Mouse (Mus musculus): ENCODE measurements at regions not wholly inside any gene's neighbourhood (a gene's known extent, or its start where the extent isn't known, plus 50 kb on each side); places are given as distances from the start of the nearest gene placed in this dataset.

- Histone ChIP-seq H3K4me3 (no peak overlapping the region), H3K4me2 (no peak overlapping the region), H3K27ac (no peak overlapping the region), H3K27me3 (no peaks in the 10 kb centered on the region), H3K9ac (no peak overlapping the region), H3K36me3 (ENCODE audit: poor library complexity, severe bottlenecking) (no peaks in the 10 kb centered on the region), H3K4me1 (no peaks in the 10 kb centered on the region), H3K9me3 (replicated peaks) (no peaks in the 10 kb centered on the region)
- WGBS, result 88% methylated on average over 5 of the region's 5 CpGs
- ATAC-seq, result no peak
Observed at GRCm38 (mm10) chr11:71912626-71913025, 124.7 kb downstream of the Aipl1 start.

- Histone ChIP-seq H3K9ac (no peak overlapping the region), H3K27ac (no peak overlapping the region), H3K9me3 (replicated peaks) (no peaks in the 10 kb centered on the region), H3K36me3 (ENCODE audit: poor library complexity, severe bottlenecking) (no peaks in the 10 kb centered on the region), H3K4me2 (no peak overlapping the region), H3K4me3 (no peak overlapping the region), H3K27me3 (no peaks in the 10 kb centered on the region), H3K4me1 (no peaks in the 10 kb centered on the region)
- no peak for ATAC-seq
- WGBS, result 93% methylated on average over 5 of the region's 5 CpGs
Observed at GRCm38 (mm10) chr11:71911284-71911683, 126.0 kb downstream of the Aipl1 start.

- Histone ChIP-seq H3K9me3 (replicated peaks) (no peaks in the 10 kb centered on the region), H3K9ac (no peak overlapping the region), H3K27me3 (no peaks in the 10 kb centered on the region), H3K27ac (no peak overlapping the region), H3K4me2 (no peak overlapping the region), H3K4me1 (peaks cover 1% of the 10 kb centered on the region), H3K4me3 (no peak overlapping the region), H3K36me3 (ENCODE audit: poor library complexity, severe bottlenecking) (no peaks in the 10 kb centered on the region)
- ATAC-seq, result no peak
- WGBS, result 25% methylated on average over 7 of the region's 7 CpGs
Observed at GRCm38 (mm10) chr11:71908616-71909015, 128.7 kb downstream of the Aipl1 start.

GRCm38 (mm10) chr11:71903020-71903410, 134.3 kb downstream of the Aipl1 start:
- no peaks in the 10 kb centered on the region for H3K9me3 ChIP-seq (replicated peaks)
- H3K4me3 ChIP-seq, result no peak overlapping the region
- H3K4me1 ChIP-seq, result peaks cover 16% of the 10 kb centered on the region
- peak overlapping the region; percentile 65 for H3K27ac ChIP-seq
- 61% methylated on average over 2 of the region's 2 CpGs for WGBS
- H3K27me3 ChIP-seq, result no peaks in the 10 kb centered on the region
- no peak overlapping the region for H3K4me2 ChIP-seq
- no peak overlapping the region for H3K9ac ChIP-seq
- H3K36me3 ChIP-seq (ENCODE audit: poor library complexity, severe bottlenecking), result no peaks in the 10 kb centered on the region
- ATAC-seq, result peak; percentile 92

GRCm38 (mm10) chr11:71902304-71903019, 134.8 kb downstream of the Aipl1 start:
- no peaks in the 10 kb centered on the region for H3K27me3 ChIP-seq
- peak; percentile 97 for ATAC-seq
- H3K4me3 ChIP-seq, result no peak overlapping the region
- peak overlapping the region; percentile 27 for H3K4me2 ChIP-seq
- no peaks in the 10 kb centered on the region for H3K9me3 ChIP-seq (replicated peaks)
- no peaks in the 10 kb centered on the region for H3K36me3 ChIP-seq (ENCODE audit: poor library complexity, severe bottlenecking)
- peak overlapping the region; percentile 65 for H3K27ac ChIP-seq
- peaks cover 16% of the 10 kb centered on the region for H3K4me1 ChIP-seq
- 49% methylated on average over 10 of the region's 10 CpGs for WGBS
- no peak overlapping the region for H3K9ac ChIP-seq

GRCm38 (mm10) chr11:71900816-71901215, 136.5 kb downstream of the Aipl1 start:
- Histone ChIP-seq H3K4me2 (no peak overlapping the region), H3K9me3 (replicated peaks) (no peaks in the 10 kb centered on the region), H3K4me1 (peaks cover 16% of the 10 kb centered on the region), H3K9ac (no peak overlapping the region), H3K27me3 (no peaks in the 10 kb centered on the region), H3K36me3 (ENCODE audit: poor library complexity, severe bottlenecking) (no peaks in the 10 kb centered on the region), H3K27ac (no peak overlapping the region), H3K4me3 (no peak overlapping the region)
- ATAC-seq, result no peak

GRCm38 (mm10) chr11:71897551-71897950, 139.8 kb downstream of the Aipl1 start:
- H3K4me2 ChIP-seq, result no peak overlapping the region

GRCm38 (mm10) chr11:71897141-71897540, 140.2 kb downstream of the Aipl1 start:
- Histone ChIP-seq H3K4me1 (peaks cover 2% of the 10 kb centered on the region), H3K27me3 (no peaks in the 10 kb centered on the region), H3K36me3 (ENCODE audit: poor library complexity, severe bottlenecking) (no peaks in the 10 kb centered on the region), H3K4me2 (no peak overlapping the region), H3K9ac (no peak overlapping the region), H3K27ac (no peak overlapping the region), H3K9me3 (replicated peaks) (no peaks in the 10 kb centered on the region), H3K4me3 (no peak overlapping the region)
- WGBS, result 59% methylated on average over 3 of the region's 3 CpGs
- ATAC-seq, result no peak

More at GRCm38 (mm10) chr11:71897551-71897950, 139.8 kb downstream of the Aipl1 start:
- Histone ChIP-seq H3K9ac (no peak overlapping the region), H3K27ac (no peak overlapping the region), H3K4me1 (peaks cover 6% of the 10 kb centered on the region), H3K4me3 (no peak overlapping the region), H3K36me3 (ENCODE audit: poor library complexity, severe bottlenecking) (no peaks in the 10 kb centered on the region), H3K9me3 (replicated peaks) (no peaks in the 10 kb centered on the region), H3K27me3 (no peaks in the 10 kb centered on the region)
- ATAC-seq, result no peak
- 49% methylated on average over 2 of the region's 2 CpGs for WGBS

- no peak overlapping the region for H3K4me2 ChIP-seq
- H3K4me3 ChIP-seq, result no peak overlapping the region
- H3K27me3 ChIP-seq, result no peaks in the 10 kb centered on the region
- no peaks in the 10 kb centered on the region for H3K9me3 ChIP-seq (replicated peaks)
- H3K9ac ChIP-seq, result no peak overlapping the region
- H3K27ac ChIP-seq, result no peak overlapping the region
- no peaks in the 10 kb centered on the region for H3K4me1 ChIP-seq
- no peaks in the 10 kb centered on the region for H3K36me3 ChIP-seq (ENCODE audit: poor library complexity, severe bottlenecking)
- no peak for ATAC-seq
- WGBS, result 68% methylated on average over 1 of the region's 1 CpGs
Observed at GRCm38 (mm10) chr11:71891181-71891580, 141.5 kb downstream of the Wscd1 start.

- H3K9me3 ChIP-seq (replicated peaks), result no peaks in the 10 kb centered on the region
- no peak overlapping the region for H3K9ac ChIP-seq
- WGBS, result 87% methylated on average over 4 of the region's 4 CpGs
- no peak overlapping the region for H3K27ac ChIP-seq
- H3K4me2 ChIP-seq, result no peak overlapping the region
- H3K4me3 ChIP-seq, result no peak overlapping the region
- no peaks in the 10 kb centered on the region for H3K4me1 ChIP-seq
- ATAC-seq, result no peak
- no peaks in the 10 kb centered on the region for H3K36me3 ChIP-seq (ENCODE audit: poor library complexity, severe bottlenecking)
- no peaks in the 10 kb centered on the region for H3K27me3 ChIP-seq
Observed at GRCm38 (mm10) chr11:71889161-71889560, 139.4 kb downstream of the Wscd1 start.

GRCm38 (mm10) chr11:71887211-71887610, 137.5 kb downstream of the Wscd1 start:
- Histone ChIP-seq H3K9me3 (replicated peaks) (no peaks in the 10 kb centered on the region), H3K4me2 (no peak overlapping the region), H3K4me3 (no peak overlapping the region), H3K27me3 (no peaks in the 10 kb centered on the region), H3K9ac (no peak overlapping the region), H3K27ac (no peak overlapping the region), H3K36me3 (ENCODE audit: poor library complexity, severe bottlenecking) (no peaks in the 10 kb centered on the region), H3K4me1 (no peaks in the 10 kb centered on the region)
- no peak for ATAC-seq
- WGBS, result 71% methylated on average over 4 of the region's 4 CpGs

GRCm38 (mm10) chr11:71886771-71887170, 137.1 kb downstream of the Wscd1 start:
- Histone ChIP-seq H3K9me3 (replicated peaks) (no peaks in the 10 kb centered on the region), H3K4me2 (no peak overlapping the region), H3K4me1 (no peaks in the 10 kb centered on the region), H3K9ac (no peak overlapping the region), H3K4me3 (no peak overlapping the region), H3K27me3 (no peaks in the 10 kb centered on the region), H3K36me3 (ENCODE audit: poor library complexity, severe bottlenecking) (no peaks in the 10 kb centered on the region), H3K27ac (no peak overlapping the region)
- WGBS, result 90% methylated on average over 4 of the region's 4 CpGs
- ATAC-seq, result no peak

- Histone ChIP-seq H3K4me1 (no peaks in the 10 kb centered on the region), H3K27ac (no peak overlapping the region), H3K36me3 (ENCODE audit: poor library complexity, severe bottlenecking) (no peaks in the 10 kb centered on the region), H3K4me2 (no peak overlapping the region), H3K4me3 (no peak overlapping the region), H3K9me3 (replicated peaks) (no peaks in the 10 kb centered on the region), H3K9ac (no peak overlapping the region), H3K27me3 (no peaks in the 10 kb centered on the region)
- WGBS, result 65% methylated on average over 6 of the region's 6 CpGs
- no peak for ATAC-seq
Observed at GRCm38 (mm10) chr11:71884861-71885260, 135.1 kb downstream of the Wscd1 start.

Measured in forebrain, embryonic 13.5 days (tissue).